Mouse (Mus musculus) intestine, embryonic 14.5 days (tissue): ENCODE results near the gene Dock4. TPM values are rescaled to one million over a fixed set of nuclear protein-coding genes. Genes with fewer than 3 reads are reported as not detected.

Source experiments
- ATAC-seq: fragments of 200-750 bp; cut with Nextera tagmentation; replicated peaks from 2 replicates; pipeline ENCODE4 v1.8.0; 2017; ENCODE audit warnings: low read depth, moderate number of reproducible peaks, moderate TSS enrichment, moderate library complexity; ENCODE audit not compliant: low FRiP score, low TSS enrichment
- DNase-seq: peaks from one replicate; pipeline ENCODE4 v3.0.0-alpha.2; 2018; ENCODE audit warnings: low spot score
- H3K27ac ChIP-seq: fragments of 300-500 bp; sonication (generic); 2 replicates; pipeline ENCODE4 v1.5.1; 2014; ENCODE audit warnings: low read depth, mild to moderate bottlenecking, control low read depth
- H3K27me3 ChIP-seq: fragments of 300-500 bp; sonication (generic); replicated peaks from 2 replicates; pipeline ENCODE4 v1.6.1; 2014; ENCODE audit warnings: low read length, control low read depth; ENCODE audit not compliant: control insufficient read depth, insufficient read depth
- H3K36me3 ChIP-seq: fragments of 300-500 bp; sonication (generic); 2 replicates; pipeline ENCODE4 v1.6.1; 2014; ENCODE audit warnings: low read length, control low read depth; ENCODE audit not compliant: control insufficient read depth, insufficient read depth
- H3K4me1 ChIP-seq: fragments of 300-500 bp; sonication (generic); replicated peaks from 2 replicates; pipeline ENCODE4 v1.6.1; 2014; ENCODE audit warnings: low read length, control low read depth, mixed read lengths; ENCODE audit not compliant: control insufficient read depth, insufficient read depth
- H3K4me2 ChIP-seq: fragments of 300-500 bp; sonication (generic); 2 replicates; pipeline ENCODE4 v1.6.1; 2014; ENCODE audit warnings: low read length
- H3K4me3 ChIP-seq: fragments of 300-500 bp; sonication (generic); 2 replicates; pipeline ENCODE4 v1.5.1; 2014; ENCODE audit warnings: low read depth, low read length, control low read depth, mixed read lengths
- H3K9ac ChIP-seq: fragments of 300-500 bp; sonication (generic); 2 replicates; pipeline ENCODE4 v1.6.1; 2014; ENCODE audit warnings: mild to moderate bottlenecking, low read length
- H3K9me3 ChIP-seq: fragments of 300-500 bp; sonication (generic); 2 replicates; pipeline ENCODE4 v1.6.1; 2016; ENCODE audit warnings: low read length, control low read depth; ENCODE audit not compliant: control insufficient read depth
- WGBS: fragments of 180-500 bp; shearing (Covaris S2); extraction: QIAGEN DNeasy Blood & Tissue Kit; methylation state at CpG from one replicate; pipeline ENCODE4 v1.1.7; 2014; 5-methylcytosine and 5-hydroxymethylcytosine counted together
- polyA plus RNA-seq: library from polyadenylated mRNA; unstranded; fragments of >200 nt; fragmentation: Nextera tagmentation; extraction: Ambion mirVana; gene quantifications from 2 replicates; pipeline ENCODE4 v1.2.1, GENCODE M21; 2014

Dock4 gene
- polyA plus RNA-seq, 1 experiment from 2014 or later, result 10.6 TPM

DNA sequence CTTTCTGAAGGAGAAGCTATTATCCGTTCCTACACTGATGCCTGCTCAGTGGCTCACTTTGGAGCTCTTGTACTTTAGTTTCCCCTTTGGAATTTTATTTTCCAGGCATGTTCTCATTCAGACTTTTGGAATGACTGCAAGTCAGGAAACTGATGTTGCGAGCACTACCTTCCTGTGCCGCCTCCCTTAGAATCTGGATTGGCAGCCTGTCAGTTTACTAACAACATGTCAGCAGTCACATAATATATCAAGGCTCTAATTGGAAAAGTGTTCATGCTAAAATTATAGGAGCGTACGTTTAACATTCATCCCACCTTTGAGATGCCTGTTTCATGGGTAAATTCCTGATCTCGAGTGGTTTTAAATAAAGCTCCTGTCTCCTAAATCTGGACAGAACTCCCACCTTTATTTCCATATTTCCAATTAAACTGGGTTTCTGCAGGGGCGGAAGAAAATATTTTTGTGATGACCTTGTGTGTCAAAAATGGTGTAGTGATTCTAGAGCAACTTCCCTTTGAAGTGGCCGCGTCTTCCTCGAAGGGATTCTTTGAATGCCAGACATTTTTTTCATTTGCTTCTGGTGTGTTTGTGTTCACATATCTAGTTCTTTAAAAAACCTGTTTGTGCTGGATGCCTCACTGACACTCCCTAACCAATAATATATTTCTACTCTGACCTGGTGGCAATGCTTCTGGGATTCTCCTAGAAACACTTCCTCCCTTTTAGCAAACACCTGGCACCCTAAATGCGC lies 26.1 kb downstream of the Dock4 start:
- no peak for DNase-seq
- Histone ChIP-seq H3K4me2 (peak overlapping the region; percentile 38), H3K9me3 (no peaks in the 10 kb centered on the region), H3K27me3 (no peaks in the 10 kb centered on the region), H3K27ac (no peak overlapping the region), H3K4me3 (peak overlapping the region; percentile 3; the same call in 1 of the 2 replicates), H3K4me1 (peaks cover 15% of the 10 kb centered on the region), H3K36me3 (no peaks in the 10 kb centered on the region), H3K9ac (no peak overlapping the region)
- 36% methylated on average over 11 of the region's 11 CpGs for WGBS
- no peak for ATAC-seq

GRCm38 (mm10) chr12:40473709-40474108 lies 28.0 kb downstream of the Dock4 start:
- ATAC-seq, result no peak
- 42% methylated on average over 2 of the region's 2 CpGs for WGBS
- no peak for DNase-seq
- Histone ChIP-seq H3K27me3 (no peaks in the 10 kb centered on the region), H3K36me3 (no peaks in the 10 kb centered on the region), H3K4me3 (no peak overlapping the region), H3K9me3 (no peaks in the 10 kb centered on the region), H3K4me2 (no peak overlapping the region), H3K27ac (no peak overlapping the region), H3K4me1 (peaks cover 15% of the 10 kb centered on the region), H3K9ac (no peak overlapping the region)

GRCm38 (mm10) chr12:40477621-40478452 lies 32.1 kb downstream of the Dock4 start:
- DNase-seq (no peak), ATAC-seq (no peak)
- Histone ChIP-seq H3K4me3 (no peak overlapping the region), H3K36me3 (no peaks in the 10 kb centered on the region), H3K9me3 (no peaks in the 10 kb centered on the region), H3K27ac (no peak overlapping the region), H3K4me2 (no peak overlapping the region), H3K9ac (no peak overlapping the region), H3K27me3 (no peaks in the 10 kb centered on the region), H3K4me1 (peaks cover 6% of the 10 kb centered on the region)
- 40% methylated on average over 8 of the region's 8 CpGs for WGBS

DNA sequence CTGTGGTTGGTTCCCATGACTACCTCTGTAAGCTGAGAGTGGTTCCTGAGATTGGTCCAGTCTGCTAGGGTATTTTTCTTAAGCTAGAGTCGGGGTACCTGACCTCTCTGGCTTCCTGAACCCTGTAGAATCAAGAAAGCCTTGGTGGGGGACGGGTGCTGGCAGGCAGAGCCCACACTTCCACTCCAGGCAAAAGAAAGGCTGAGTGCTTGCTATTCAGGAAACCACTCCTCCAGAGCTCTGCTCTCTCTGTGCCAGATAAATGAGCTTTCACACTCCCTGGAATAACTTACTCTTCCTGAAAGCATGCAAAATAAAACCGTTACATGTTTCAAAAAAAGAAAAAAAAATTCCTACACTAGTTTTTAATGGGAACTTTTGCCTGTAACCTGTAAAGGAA lies 38.5 kb downstream of the Dock4 start:
- Histone ChIP-seq H3K9ac (no peak overlapping the region), H3K27ac (no peak overlapping the region), H3K4me2 (no peak overlapping the region), H3K36me3 (no peaks in the 10 kb centered on the region), H3K4me3 (no peak overlapping the region), H3K27me3 (no peaks in the 10 kb centered on the region), H3K9me3 (no peaks in the 10 kb centered on the region), H3K4me1 (peaks cover 6% of the 10 kb centered on the region)
- ATAC-seq, result no peak
- DNase-seq, result no peak
- 14% methylated on average over 3 of the region's 3 CpGs for WGBS

DNA sequence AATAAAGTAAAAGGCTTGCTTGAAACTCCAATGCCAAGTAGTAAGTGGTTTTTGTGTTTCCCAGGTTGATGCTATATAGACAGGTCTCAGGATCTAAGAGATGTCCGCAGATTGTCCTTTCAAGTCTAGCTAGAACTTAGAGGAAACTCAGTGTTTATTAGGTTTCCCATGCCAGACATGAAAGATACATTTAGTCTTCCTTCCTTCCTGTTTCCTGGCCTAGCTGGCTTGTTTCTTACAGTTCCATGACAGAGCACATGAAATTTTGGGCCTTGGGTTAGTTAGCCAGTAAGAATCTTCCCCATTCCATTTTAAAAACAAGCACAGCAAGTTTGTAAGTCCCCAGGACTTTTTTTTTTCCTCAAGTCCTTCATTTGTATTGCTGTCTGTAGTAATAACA lies 39.5 kb downstream of the Dock4 start:
- H3K27me3 ChIP-seq, result no peaks in the 10 kb centered on the region
- no peaks in the 10 kb centered on the region for H3K36me3 ChIP-seq
- no peak overlapping the region for H3K4me3 ChIP-seq
- H3K27ac ChIP-seq, result no peak overlapping the region
- no peak overlapping the region for H3K9ac ChIP-seq
- H3K4me2 ChIP-seq, result no peak overlapping the region
- no peaks in the 10 kb centered on the region for H3K9me3 ChIP-seq
- no peak for DNase-seq
- no peak for ATAC-seq
- H3K4me1 ChIP-seq, result peaks cover 6% of the 10 kb centered on the region
- 61% methylated on average over 1 of the region's 1 CpGs for WGBS

DNA sequence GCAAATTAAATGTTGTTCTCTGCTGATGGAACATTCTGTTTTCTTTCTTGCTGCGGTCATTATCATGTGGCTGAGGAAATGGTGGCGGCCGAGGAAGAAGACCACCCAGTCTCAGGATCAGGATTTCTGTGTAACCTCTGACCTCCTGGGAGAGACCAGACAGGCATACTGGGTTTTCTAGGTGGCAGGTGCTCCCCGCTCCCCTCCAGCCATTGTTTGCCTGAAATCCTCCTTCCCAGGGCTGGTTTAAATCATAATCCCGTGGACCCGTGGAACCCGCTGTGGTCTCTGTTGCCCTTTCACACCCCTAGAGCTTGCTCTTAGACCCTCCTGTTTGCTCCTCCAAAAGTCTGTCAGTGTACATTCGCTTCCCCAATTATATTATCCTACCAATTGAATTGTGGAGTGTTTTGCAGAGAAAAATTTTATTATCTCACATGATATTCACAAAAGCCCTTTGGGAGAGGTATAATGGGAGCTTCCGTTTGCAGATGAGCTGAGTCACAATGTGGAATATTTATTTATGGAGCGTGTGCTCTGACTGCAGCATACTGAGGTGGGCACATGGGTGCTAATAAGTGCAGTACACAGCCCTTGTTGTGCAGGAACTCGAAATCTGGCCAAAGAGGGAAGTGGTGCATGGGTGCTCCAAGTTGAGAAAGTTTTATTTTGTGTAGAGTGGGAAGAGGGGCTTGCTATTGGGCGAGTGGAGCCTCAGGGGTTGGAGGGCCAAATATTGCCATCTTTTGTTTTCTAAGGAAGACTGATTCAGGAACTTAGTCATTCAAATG lies 40.5 kb downstream of the Dock4 start:
- ATAC-seq, result no peak

DNA sequence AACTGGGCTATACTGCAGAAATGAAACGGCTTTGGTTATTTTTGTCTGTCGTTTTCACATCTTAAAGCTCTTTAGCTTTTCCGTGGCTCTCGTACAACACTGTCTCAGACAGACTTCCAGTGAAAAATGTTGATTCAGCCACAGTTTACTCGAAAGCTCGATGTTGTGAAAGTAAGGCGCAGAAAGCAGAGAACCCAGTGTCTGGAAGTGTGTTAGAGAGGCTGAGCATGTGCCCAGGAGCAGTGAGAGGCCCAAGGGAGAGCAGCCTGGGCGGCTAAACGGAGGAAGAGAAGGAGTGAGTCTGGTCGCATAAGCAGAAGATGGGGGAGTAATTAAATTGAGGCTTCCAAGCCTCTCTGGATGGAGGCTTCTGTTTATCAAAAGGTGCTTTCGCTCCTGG lies 50.6 kb downstream of the Dock4 start:
- no peak for DNase-seq
- Histone ChIP-seq H3K36me3 (no peaks in the 10 kb centered on the region), H3K9ac (no peak overlapping the region), H3K27me3 (no peaks in the 10 kb centered on the region), H3K9me3 (no peaks in the 10 kb centered on the region), H3K4me3 (no peak overlapping the region), H3K4me2 (peak overlapping the region; percentile 16), H3K4me1 (peaks cover 12% of the 10 kb centered on the region), H3K27ac (peak overlapping the region; percentile 19)
- 42% methylated on average over 11 of the region's 11 CpGs for WGBS
- ATAC-seq, result no peak

More for the DNA sequence above, 40.5 kb downstream of the Dock4 start:
- Histone ChIP-seq H3K36me3 (no peaks in the 10 kb centered on the region), H3K4me1 (peaks cover 6% of the 10 kb centered on the region), H3K9ac (no peak overlapping the region), H3K4me2 (no peak overlapping the region), H3K27ac (no peak overlapping the region), H3K4me3 (no peak overlapping the region), H3K27me3 (no peaks in the 10 kb centered on the region), H3K9me3 (no peaks in the 10 kb centered on the region)
- peak; percentile 45 for DNase-seq
- 57% methylated on average over 12 of the region's 12 CpGs for WGBS

DNA sequence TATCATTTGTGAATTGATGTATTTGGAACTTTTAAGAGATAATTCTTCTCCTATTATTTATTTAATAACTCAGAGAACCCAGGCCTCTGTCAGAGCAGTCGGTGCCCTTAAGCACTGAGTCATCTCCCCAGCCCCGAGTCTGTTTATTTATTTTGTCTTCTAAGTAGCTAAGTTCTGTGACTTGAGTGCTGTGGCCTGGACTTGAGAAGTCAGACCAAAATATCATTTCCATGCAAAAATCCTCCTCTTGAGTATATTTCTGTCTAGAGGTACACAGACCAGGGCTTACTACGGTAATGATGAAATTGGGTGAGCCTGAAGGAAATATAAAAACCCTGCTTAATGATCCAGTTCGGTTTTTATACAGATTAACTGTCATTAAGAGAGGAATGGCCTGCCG lies 52.1 kb downstream of the Dock4 start:
- Histone ChIP-seq H3K27me3 (no peaks in the 10 kb centered on the region), H3K4me2 (no peak overlapping the region), H3K4me1 (peaks cover 12% of the 10 kb centered on the region), H3K9me3 (no peaks in the 10 kb centered on the region), H3K4me3 (no peak overlapping the region), H3K36me3 (no peaks in the 10 kb centered on the region), H3K9ac (no peak overlapping the region), H3K27ac (no peak overlapping the region)
- no peak for ATAC-seq
- DNase-seq, result no peak
- WGBS, result 34% methylated on average over 5 of the region's 5 CpGs
